Mouse (Mus musculus) T-helper 17 cell (primary cell): Measurements from ENCODE around the gene Sys1.

ENCODE experiments used
- in situ Hi-C, 2 experiments: fragments of 300-600 bp; cut with MboI, MseI; formaldehyde crosslinking; loops; 1 replicate in 1 of 2; 2 replicates in 1 of 2; pipeline ENCODE4 v1.15.1; 2025; ENCODE audit warnings: high pct_unique_total_duplicates in 2 of 2

Sys1 gene

DNA sequence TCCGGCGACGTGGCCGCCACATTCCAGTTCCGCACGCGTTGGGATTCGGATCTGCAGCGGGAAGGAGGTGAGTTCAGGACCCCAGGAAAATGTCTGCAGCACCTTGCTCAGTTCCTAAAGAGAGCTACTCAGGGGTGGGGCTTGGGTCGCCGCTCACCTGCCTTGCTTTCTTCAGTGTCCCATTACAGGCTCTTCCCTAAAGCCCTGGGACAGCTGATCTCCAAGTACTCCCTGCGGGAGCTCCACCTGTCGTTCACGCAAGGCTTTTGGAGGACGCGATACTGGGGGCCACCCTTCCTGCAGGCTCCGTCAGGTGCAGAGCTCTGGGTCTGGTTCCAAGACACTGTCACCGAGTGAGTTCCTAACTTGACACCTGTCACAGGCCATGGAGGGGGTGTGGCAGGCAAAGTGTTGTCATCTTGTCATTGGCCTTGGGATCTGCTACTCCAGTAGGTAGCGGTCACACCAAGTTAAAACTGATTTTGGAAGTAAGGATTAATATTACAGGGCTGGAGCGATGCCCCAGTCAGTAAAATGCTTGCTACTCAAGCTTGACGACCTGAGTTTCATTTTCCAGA, 41.0 kb downstream of the Sys1 start:
- in situ Hi-C loops, result no loop called here

GRCm38 (mm10) chr2:164499317-164499716, 42.6 kb downstream of the Sys1 start:
- in situ Hi-C loops, result no loop called here

- in situ Hi-C loops, result no loop called here
Observed at GRCm38 (mm10) chr2:164500511-164500910, 43.7 kb downstream of the Sys1 start.

DNA sequence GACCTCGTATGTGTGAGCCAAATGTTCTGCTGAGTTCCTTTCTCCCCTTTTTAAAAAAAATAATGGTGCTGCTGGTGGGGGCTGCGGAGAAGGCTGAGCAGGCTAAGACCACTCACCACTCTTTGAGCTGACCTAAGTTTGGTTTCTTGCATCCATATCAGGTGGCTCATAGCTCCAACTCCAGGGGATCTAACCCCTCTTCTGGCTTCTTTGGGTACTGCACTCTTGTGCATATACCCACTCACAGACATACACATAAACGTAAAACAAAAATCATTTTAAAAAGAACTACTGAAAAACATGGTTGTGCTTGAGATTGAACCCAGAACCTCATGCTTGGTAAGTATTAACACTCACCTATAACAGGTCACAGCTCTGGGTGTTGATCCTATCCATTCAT, 48.2 kb downstream of the Sys1 start:
- in situ Hi-C loops, result no loop called here

DNA sequence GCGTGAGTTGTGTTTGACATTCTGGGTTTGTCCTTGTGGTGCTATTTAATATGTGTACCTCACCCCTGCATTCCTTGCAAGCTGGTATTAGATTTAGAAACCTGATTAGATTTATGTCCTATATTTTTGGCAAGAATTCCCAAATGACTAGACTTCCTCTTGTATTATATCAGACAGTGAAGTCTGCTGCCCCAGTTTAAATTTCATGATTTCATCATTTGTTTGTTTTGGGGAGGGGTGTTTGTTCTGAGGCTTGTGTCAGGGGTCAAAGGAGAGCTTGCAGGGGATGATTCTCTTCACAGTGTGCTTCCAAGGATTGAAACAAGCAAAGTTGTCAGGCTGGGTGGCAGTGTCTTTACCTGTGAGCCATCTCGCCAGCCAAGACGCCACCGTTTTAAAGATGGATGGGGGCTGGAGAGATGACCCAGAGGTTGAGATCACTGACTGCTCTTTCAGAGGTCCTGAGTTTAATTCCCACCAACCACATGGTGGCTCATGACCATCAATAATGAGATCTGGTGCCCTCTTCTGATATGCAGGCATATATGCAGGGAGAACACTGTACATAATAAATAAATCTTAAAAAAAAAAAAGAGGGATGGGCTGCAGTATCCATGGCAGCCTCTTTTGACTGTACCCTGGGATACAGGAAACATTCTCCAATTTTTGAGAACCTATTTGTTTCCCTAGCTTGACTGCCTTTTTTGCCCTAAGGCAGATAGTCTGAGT, 49.0 kb downstream of the Sys1 start:
- in situ Hi-C loops, result no loop called here

- in situ Hi-C loops, result no loop called here
Observed at GRCm38 (mm10) chr2:164507811-164508210, 51.0 kb downstream of the Sys1 start.

GRCm38 (mm10) chr2:164510621-164511190, 53.9 kb downstream of the Sys1 start:
- in situ Hi-C loops, result no loop called here

DNA sequence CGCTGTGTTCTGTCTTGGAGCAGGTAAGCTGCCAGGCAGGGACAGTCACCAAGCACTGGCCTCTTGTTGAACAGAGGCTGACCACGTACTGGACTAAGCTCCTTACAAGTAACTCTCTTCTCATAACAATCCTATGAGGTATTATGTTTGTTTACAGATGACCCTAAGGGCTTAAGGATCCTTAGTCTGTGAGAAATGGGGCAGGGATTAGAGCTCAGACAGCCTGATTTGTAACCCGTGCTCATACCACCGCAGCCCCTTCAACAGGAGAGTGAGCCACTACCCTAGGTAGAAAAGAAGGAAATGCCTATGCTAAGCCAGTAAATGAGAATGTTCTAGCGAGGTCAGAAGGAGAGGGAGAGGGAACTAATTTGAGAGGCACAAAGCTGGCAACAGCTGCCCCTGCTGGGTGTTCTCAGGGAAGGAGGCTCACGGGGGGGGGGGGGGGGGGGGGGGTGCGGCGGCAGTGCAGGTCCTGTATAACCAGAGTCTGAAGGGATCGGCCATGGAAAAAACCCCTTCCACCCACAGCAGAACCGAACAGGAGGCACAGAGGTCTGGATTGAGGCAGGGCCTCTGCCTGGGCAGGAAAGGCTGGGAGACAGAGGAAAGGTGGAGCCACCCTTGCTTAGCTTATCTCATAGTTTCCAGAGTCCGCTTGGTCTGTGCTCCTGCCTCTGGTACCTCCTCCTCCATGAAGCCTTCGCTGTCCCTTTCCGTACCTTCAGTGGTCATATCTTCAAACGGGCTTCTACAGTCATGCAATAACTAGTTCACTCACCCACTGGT, 55.6 kb downstream of the Sys1 start:
- in situ Hi-C loops, result no loop called here

DNA sequence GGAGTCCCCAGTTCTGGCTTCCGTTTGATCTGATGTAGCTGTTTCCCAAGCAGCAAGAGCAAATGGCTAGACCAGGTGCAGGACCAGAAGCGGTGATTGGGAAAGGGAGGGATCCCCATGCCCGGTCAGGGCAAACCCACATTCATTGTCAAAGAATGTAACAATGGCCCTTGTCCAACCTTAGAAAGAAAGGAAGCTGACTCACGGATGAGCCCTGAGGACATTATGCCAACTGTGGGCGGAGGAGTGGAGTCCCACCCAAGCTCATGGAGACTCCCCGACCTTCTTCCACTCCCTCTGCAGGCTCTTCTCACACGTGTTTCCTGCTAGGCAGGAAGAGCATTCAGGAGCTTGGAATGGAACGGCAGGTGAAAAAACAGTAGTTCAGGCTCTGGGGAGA, 56.6 kb downstream of the Sys1 start:
- in situ Hi-C loops, result no loop called here

DNA sequence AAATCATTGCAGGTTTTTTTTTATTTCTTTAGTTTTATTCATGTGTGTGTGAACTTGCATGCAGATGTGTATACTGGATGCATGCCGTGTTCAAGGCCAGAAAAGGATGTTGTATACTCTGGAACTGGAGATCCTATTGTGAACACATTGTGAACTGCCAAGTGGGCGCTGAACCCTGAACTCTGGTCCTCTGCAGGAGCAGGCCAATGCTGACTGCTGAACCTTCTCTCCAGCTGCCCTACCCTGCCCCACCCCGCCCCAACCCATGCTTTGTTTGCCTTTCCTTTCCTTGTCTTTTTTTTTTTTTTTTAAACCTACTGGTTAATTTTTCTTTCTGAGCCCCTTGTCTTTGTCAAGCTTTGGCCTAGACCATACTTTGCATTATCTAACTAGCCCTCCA, 58.2 kb downstream of the Sys1 start:
- in situ Hi-C loops, result loop anchor here in 1 of 2 experiments (5.0 kb wide), 1 partner anchor 58 kb away; the partner anchor contains the start of gene Sys1

DNA sequence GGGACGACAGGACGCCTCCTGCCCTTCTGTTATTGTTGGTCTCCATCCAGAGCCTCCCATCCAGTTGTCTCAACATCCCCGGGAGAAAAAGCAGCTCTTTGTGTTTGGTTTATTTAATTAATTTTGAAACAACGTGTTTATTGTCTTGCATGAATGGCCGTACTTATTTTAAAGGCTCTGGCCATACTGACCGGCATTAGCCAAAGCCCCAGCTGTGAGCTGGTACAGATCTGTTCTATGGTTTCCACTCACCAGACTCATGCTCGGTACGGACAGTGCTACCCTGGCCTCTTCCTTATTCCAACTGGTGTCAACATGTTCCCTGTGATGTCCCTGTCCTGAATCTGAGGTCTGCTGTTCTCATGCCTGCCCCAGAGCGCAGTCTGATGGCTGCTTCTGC, 59.1 kb downstream of the Sys1 start:
- in situ Hi-C loops, result loop anchor here in 1 of 2 experiments (5.0 kb wide), 1 partner anchor 59 kb away; the partner anchor contains the start of gene Sys1

DNA sequence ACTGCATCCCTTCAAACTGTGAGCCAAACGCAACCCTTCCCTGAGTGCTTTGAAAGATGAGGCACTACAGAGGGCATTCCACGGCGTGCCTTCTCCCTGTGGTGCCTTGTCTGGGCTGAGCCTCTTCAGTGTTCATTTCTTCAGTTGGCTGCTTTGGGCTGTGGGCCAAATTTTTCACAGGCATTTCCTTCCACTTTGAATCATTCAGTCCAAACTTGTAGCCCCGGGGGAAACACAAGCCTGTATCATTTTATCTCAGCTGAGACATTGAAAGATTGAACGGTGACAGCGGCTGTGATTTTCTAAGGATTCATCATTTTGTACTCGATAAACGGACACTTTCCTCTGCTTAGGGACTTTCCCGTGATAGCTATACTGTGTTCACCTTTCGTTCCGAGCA, 59.8 kb downstream of the Sys1 start:
- in situ Hi-C loops, result loop anchor here in 1 of 2 experiments (5.0 kb wide), 1 partner anchor 59 kb away; the partner anchor contains the start of gene Sys1

DNA sequence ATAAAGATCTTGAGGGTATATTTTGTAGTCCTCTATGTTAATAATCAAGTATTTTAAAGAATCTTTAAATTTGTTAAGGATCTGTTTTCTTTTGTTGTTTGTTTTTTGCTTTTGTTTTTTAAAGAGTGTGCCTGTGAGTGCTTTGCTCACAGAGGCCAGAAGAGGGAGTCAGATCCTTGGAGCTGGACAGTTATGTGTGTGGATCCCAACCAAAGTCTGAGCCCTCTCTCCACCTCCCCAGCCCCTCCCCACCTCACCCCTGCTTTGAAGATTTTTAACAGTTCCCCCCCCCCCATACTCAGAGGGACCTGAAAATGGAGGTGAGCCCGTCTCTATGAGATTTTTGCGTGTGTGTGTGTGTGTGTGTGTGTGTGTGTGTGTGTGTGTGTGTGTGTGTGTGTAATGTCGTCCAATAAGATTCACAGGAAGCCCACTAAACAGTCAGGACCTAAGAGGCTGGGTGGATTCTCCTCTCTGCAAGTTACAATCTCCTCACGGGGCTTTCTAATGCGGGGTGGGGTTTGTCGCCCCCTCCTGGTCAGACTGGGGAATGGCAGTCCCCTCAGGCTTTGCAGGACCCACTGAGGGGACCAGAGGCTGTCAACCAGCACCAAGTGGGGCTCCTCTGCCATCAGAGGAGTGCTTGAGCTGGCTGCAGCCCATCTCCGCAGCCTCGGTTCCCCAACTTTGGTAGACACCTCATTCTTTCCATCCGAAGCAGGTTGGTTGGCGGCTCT, 60.9 kb downstream of the Sys1 start:
- in situ Hi-C loops, result loop anchor here in 1 of 2 experiments (5.0 kb wide), 1 partner anchor 60 kb away; the partner anchor contains the start of gene Sys1

DNA sequence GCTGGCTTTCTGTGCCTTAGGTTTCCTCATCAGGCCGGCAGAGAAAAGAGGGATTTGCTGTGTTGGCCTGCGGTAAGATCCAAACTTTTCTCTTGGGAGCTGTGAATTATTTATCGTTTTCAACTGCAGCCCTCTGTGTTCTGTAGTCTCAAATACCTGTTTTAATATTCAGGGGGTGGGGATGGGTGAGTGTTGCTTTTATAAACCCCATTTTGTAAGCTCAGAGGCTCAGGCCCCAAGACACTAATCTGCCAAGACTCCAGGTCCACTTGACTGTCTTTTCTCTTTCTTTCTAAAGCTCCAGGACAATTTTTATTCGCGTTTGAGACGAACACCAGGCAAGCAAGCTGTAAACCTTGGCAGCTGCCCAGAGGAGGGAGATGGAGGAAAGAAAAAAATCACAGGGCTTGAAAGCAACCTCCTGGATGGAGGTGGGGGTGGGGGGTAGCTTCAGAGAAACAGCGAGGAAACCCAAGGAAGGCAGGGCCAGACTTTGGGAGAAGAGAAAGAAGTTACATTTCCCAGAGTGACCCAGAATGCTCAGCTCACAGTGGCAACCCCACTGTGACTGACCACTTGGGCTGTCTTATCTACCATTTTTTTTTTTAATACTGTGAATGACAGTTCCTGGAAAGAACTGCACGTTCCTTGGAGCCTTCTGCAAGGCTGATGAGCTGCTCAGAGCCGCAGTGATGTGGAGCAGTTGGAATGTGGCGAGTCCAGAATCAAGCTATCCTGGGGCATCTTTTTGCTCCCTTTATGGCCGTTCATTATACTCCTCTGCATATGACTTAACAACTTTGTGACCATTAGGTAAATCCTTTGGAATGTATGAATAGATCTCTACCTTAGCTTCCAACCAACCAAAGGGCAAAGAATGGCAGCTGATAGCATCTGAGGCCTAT, 61.8 kb downstream of the Sys1 start:
- in situ Hi-C loops, result loop anchor here in 1 of 2 experiments (5.0 kb wide), 1 partner anchor 61 kb away; the partner anchor contains the start of gene Sys1

GRCm38 (mm10) chr2:164519171-164519526, 62.4 kb downstream of the Sys1 start:
- in situ Hi-C loops, result loop anchor here in 1 of 2 experiments (5.0 kb wide), 1 partner anchor 62 kb away; the partner anchor contains the start of gene Sys1

- in situ Hi-C loops, result loop anchor here in 1 of 2 experiments (10.0 kb wide), 1 partner anchor 1744 kb away; no protein-coding TSS in a partner anchor
Observed at GRCm38 (mm10) chr2:164520782-164521181, 64.0 kb downstream of the Sys1 start.

- in situ Hi-C loops, result loop anchor here in 1 of 2 experiments (10.0 kb wide), 1 partner anchor 1743 kb away; no protein-coding TSS in a partner anchor
Observed at GRCm38 (mm10) chr2:164521841-164522240, 65.1 kb downstream of the Sys1 start.

DNA sequence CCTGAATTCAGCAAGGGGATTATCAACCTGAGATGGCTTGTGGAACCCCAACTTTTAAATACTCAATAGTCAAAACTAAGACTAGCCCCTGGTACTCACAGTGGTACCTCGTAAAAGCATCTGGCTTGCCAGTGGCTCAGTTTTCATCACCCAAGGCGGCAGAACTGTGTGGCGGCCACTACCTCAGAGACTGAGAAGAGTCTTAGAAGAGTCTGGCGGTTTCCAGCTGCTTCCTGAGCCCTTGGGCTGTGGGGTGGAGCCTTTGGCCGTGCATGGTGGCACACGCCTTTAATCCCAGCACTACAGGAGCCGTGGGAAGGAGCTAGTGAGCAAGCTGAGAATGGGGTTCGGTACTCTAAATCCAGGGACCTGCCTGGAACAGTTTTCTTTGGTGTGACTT, 65.5 kb downstream of the Sys1 start:
- in situ Hi-C loops, result loop anchor here in 1 of 2 experiments (10.0 kb wide), 1 partner anchor 1743 kb away; no protein-coding TSS in a partner anchor

GRCm38 (mm10) chr2:164523301-164523773, 66.6 kb downstream of the Sys1 start:
- in situ Hi-C loops, result loop anchor here in 1 of 2 experiments (10.0 kb wide), 1 partner anchor 1741 kb away; no protein-coding TSS in a partner anchor
